Mouse (Mus musculus): ENCODE results near the gene Cmya5.

The Cmya5 gene

GRCm38 (mm10) chr13:93122321-93122720 is 22.2 kb downstream of the Cmya5 start:
- DNase-seq (ENCODE audit: low spot score in 2 of 2) = no peak

GRCm38 (mm10) chr13:93117241-93117640 is 27.3 kb downstream of the Cmya5 start:
- no peak for DNase-seq (ENCODE audit: low spot score in 2 of 2)

- no peak for DNase-seq (ENCODE audit: low spot score in 2 of 2)
These were observed 42.0 kb downstream of the Cmya5 start for GRCm38 (mm10) chr13:93102340-93103090.

GRCm38 (mm10) chr13:93098596-93098995 is 45.9 kb downstream of the Cmya5 start:
- no peak for DNase-seq (ENCODE audit: low spot score in 2 of 2)

- DNase-seq (ENCODE audit: low spot score in 2 of 2) = no peak
These were observed 47.9 kb downstream of the Cmya5 start for GRCm38 (mm10) chr13:93096643-93097042.

- no peak for DNase-seq (ENCODE audit: low spot score in 2 of 2)
These were observed 49.3 kb downstream of the Cmya5 start for GRCm38 (mm10) chr13:93095097-93095791.

- peak in 1 of 2 experiments; percentile 55 for DNase-seq (ENCODE audit: low spot score in 2 of 2)
These were observed 50.2 kb downstream of the Cmya5 start for GRCm38 (mm10) chr13:93094204-93094935.

GRCm38 (mm10) chr13:93093697-93094096 is 50.8 kb downstream of the Cmya5 start:
- DNase-seq (ENCODE audit: low spot score in 2 of 2) = no peak

GRCm38 (mm10) chr13:93092916-93093429 is 51.6 kb downstream of the Cmya5 start:
- DNase-seq (ENCODE audit: low spot score in 2 of 2) = no peak

GRCm38 (mm10) chr13:93091866-93092455 is 52.6 kb downstream of the Cmya5 start:
- peak; percentile 58 to 64 for DNase-seq (ENCODE audit: low spot score in 2 of 2)

- no peak for DNase-seq (ENCODE audit: low spot score in 2 of 2)
These were observed 53.3 kb downstream of the Cmya5 start for GRCm38 (mm10) chr13:93091176-93091575.

GRCm38 (mm10) chr13:93089481-93089880 is 55.0 kb downstream of the Cmya5 start:
- peak in 1 of 2 experiments; percentile 34 for DNase-seq (ENCODE audit: low spot score in 2 of 2)

- peak in 1 of 2 experiments; percentile 5 for DNase-seq (ENCODE audit: low spot score in 2 of 2)
These were observed 58.8 kb downstream of the Cmya5 start for GRCm38 (mm10) chr13:93085711-93086110.

- peak in 1 of 2 experiments; percentile 6 for DNase-seq (ENCODE audit: low spot score in 2 of 2)
These were observed 62.2 kb downstream of the Cmya5 start for GRCm38 (mm10) chr13:93082324-93082723.

GRCm38 (mm10) chr13:93080859-93081258 is 63.7 kb downstream of the Cmya5 start:
- DNase-seq (ENCODE audit: low spot score in 2 of 2) = peak in 1 of 2 experiments; percentile 2

- peak; percentile 52 to 70 for DNase-seq (ENCODE audit: low spot score in 2 of 2)
These were observed 70.3 kb downstream of the Cmya5 start for GRCm38 (mm10) chr13:93074147-93074641.

- peak; percentile 79 to 82 for DNase-seq (ENCODE audit: low spot score in 2 of 2)
These were observed 70.9 kb downstream of the Cmya5 start for GRCm38 (mm10) chr13:93073595-93073994.

GRCm38 (mm10) chr13:93072871-93073411 is 71.6 kb downstream of the Cmya5 start:
- no peak for DNase-seq (ENCODE audit: low spot score in 2 of 2)

GRCm38 (mm10) chr13:93070406-93070805 is 74.1 kb downstream of the Cmya5 start:
- DNase-seq (ENCODE audit: low spot score in 2 of 2) = no peak

GRCm38 (mm10) chr13:93069481-93069880 is 75.0 kb downstream of the Cmya5 start:
- DNase-seq (ENCODE audit: low spot score in 2 of 2) = no peak

- DNase-seq (ENCODE audit: low spot score in 2 of 2) = no peak
These were observed 76.2 kb downstream of the Cmya5 start for GRCm38 (mm10) chr13:93068353-93068752.

Data from right cerebral cortex, postnatal 10 days (tissue).